Mouse (Mus musculus) gastrocnemius, postnatal 25 days (tissue): ENCODE data around the gene Uap1l1. TPM values are rescaled to one million over a fixed set of nuclear protein-coding genes. Genes with fewer than 3 reads are reported as not detected.
A peak's percentile ranks its signal among the peaks of the same experiment; 100 is the strongest.

Source experiments
- DNase-seq: peaks from one replicate; pipeline ENCODE4 v3.0.0; 2022
- total RNA-seq, 2 experiments: library from RNA; stranded (reverse); gene quantifications; 1 replicate in 1 of 2; 2 replicates in 1 of 2; pipeline ENCODE4 v1.2.3; 2021

The Uap1l1 gene
- total RNA-seq, 2 experiments from 2014 or later: 2.8 to 4.6 TPM

DNA sequence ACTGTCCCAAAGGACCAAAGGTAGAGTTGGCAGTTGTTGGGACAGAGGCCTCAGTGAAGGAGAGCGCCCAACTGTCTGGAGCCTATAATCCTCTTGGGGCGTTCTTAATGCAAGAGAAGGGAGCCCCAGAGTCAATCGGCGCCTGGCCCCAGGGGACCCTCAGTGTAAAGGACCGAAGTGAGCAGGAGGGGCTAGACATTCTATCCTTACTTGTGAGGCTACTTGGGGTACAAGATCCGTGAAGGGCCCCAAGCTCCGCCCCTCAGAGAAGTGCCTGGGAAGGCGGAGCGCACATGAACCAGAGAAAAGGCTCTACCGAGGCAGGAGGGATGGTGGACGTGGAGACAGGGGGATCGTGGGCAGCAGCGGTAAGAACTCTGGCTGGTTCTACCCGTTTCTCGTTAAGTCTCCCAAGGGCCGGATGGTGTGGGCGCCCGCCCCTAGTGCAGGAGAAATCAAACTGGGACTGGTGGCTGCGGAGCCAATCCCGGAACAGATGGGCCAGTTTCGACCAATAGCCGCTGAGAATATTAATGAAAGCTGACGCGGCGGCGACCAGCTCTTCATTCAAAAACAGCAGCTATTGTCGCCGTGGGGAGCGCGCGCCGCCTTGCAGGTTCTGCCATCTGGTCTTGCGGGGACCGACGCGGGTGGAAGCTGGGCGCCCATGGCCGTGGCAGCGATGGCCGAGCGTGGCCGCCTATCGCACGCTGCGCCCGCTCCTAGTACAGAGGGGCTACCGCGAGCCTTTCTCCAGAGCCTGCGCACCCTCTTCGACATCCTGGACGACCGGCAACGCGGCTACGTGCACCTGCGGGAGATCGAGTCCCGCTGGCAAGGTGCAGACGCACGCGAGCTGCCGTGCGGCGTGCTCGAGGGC lies 6.5 kb upstream of the Uap1l1 start, which contains the start of gene Sapcd2:
Sapcd2 (plus strand) TSS at position 558 of the 880 bp plus-strand sequence.
- peak; percentile 81 for DNase-seq

GRCm38 (mm10) chr2:25369996-25370395 lies 4.5 kb upstream of the Uap1l1 start:
- no peak for DNase-seq

DNA sequence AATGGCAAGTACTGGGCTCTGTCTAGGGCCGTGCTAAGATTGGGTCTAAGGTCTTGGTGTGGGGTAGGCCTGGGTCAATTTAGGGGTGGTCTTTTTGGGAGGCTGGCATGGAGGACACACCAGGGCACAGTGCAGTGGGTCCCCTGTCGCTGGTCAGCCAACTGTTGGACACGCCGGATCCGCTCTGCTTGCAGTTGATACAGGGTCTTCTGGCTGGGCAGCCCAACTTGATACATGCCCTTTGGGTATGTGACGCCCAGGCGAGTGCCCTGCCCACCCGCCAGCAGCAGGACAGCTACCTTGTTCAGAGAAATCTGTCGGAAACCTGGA lies 756 bp downstream of the Uap1l1 start:
- no peak for DNase-seq

GRCm38 (mm10) chr2:25364313-25364712 lies 1.2 kb downstream of the Uap1l1 start:
- DNase-seq: no peak

DNA sequence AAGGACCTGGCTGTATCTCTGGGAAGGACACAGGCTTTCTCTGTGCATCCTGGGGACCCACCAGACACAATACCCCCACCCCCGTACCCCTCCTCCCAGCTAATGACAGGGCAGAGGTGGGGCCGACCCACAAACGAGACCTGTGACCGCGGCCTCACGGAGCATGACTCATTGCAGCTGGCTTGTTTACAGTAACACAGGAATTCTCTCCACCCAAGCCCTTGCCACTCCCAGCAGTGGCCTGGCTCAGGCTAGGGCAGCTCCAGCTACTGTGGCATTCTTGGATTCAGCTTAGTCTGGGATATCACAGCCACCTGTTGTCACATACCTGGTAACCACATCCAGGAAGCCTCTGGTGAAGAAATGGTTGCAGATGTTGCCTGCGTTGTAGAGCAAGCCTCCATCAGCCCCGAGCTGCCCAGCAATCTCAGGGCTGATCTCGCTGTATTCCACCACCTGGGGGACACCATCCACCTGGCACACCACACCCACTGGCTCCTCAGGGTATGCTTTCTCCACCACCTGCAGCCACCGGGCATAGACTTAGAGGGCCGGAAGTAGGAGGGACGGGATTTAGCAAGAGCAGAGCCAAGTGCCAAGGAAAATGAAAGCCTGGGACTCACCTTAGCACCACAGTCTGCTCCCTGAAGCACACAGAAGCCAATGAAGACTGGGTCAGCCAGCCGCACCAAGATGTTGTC lies 1.9 kb downstream of the Uap1l1 start:
- DNase-seq: no peak

GRCm38 (mm10) chr2:25359848-25360247 lies 5.6 kb downstream of the Uap1l1 start:
- no peak for DNase-seq

DNA sequence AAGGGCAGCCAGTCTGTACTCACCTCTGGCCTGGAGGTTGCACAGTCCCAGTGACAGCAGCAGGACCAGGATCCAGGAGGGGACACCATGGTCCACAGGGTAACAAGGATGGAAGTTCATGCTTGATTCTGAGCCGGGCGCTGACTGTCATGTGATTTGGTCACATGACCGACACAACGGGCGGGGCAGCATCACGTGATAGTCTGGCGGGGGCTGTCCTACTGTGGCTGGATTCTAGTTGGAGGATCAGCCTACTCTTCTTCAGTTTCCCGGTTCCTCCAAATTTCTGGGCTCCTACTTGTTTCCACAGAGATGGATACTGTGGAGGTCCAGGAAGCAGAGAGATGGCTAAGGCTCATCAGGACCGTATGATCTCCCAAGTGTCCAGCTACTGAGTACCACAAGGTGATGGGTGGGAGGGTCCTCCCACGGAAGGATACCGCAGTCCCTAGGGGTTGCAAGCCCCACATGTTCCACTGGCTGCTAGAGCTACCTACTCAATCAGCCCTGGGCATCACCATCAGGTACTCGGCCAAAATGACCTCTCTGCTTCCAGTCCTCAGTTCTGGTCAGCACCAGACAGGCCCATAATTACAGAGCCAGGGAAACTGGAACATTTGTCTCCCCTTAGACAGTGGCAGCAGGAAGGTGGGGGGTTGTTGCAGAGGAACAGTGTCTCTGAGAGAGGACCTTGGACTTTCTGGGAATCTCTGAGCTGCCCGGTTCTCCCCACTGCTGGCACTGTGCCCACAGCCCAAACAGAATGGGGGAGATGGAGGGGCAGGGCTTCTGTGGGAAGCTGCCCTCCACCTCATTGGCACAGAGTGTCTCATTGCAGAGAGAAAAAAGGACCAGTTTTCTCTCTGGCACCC lies 9.0 kb downstream of the Uap1l1 start, which contains the start of gene Dpp7:
Dpp7 (minus strand) TSS at position 152 of the 872 bp plus-strand sequence.
- peak; percentile 70 for DNase-seq

- DNase-seq: no peak
Measured at GRCm38 (mm10) chr2:25355419-25356066, 9.9 kb downstream of the Uap1l1 start.

- DNase-seq: no peak
Measured at GRCm38 (mm10) chr2:25354211-25354610, 11.3 kb downstream of the Uap1l1 start.

GRCm38 (mm10) chr2:25350701-25351100 lies 14.8 kb downstream of the Uap1l1 start:
- no peak for DNase-seq

GRCm38 (mm10) chr2:25349499-25349898 lies 16.0 kb downstream of the Uap1l1 start:
- no peak for DNase-seq

DNA sequence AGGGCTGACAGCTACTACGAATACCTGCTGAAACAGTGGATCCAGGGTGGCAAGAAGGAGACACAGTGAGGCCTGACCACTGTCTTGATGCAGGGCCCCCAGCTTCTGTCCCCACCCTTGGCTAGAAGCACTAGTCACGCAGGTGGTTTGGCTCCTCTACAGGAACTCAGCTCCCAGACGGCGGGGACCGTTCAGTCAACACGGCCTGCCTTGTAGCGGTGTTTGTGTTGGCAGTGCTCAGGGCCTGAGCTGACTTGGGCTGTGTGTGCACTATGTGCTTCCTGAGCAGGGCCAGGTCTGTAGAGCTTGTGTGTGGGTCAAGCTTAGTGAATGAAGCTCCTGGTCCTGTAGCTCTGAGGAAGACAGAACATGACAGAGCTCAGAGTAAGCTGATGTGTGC lies 17.3 kb downstream of the Uap1l1 start:
- DNase-seq: no peak

GRCm38 (mm10) chr2:25338303-25338702 lies 27.2 kb downstream of the Uap1l1 start:
- no peak for DNase-seq

GRCm38 (mm10) chr2:25333569-25333968 lies 31.9 kb downstream of the Uap1l1 start:
- no peak for DNase-seq

DNA sequence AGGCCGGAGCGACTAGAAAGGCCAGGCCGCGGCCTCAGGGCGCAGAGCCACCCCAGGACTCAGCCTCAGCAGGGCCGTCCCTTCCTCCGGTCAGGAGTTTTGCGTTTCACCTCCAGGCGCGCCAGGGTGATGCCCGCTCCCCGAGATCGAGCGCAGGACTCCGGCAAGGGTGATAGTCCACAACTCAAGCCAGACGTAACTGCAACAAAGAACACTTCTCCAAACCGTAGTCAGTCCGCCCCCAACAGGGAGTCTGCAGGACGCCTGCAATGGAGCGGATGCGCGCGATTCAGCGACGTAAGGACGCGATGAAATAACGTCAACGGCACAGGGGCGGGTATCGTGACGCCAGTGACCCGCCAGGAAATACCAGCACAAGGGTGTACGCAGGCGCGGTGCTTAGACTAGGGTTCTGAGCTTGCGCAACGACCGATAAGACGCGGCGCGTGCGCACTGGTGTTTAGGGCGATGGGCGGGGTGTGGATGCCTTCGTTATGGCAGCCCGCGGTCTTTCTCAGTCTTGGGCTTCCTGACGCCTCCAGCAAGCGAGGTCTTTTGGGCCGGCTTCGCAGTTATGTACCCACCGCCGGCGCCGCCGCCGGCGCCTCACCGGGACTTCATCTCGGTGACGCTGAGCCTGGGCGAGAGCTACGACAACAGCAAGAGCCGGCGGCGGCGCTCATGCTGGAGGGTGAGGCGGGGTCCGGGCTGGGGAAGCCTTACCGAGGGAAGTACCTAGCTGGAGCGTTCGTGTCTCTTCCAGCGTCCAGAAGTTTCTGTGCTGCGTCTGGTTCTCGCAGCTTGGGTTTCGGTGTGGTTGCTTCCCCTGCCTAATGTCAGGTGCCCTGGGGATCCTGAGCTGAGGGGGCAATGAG lies 33.0 kb downstream of the Uap1l1 start, which contains the start of gene Man1b1:
Man1b1 (plus strand) TSS at position 53 of the 875 bp plus-strand sequence.
- peak; percentile 97 for DNase-seq

DNA sequence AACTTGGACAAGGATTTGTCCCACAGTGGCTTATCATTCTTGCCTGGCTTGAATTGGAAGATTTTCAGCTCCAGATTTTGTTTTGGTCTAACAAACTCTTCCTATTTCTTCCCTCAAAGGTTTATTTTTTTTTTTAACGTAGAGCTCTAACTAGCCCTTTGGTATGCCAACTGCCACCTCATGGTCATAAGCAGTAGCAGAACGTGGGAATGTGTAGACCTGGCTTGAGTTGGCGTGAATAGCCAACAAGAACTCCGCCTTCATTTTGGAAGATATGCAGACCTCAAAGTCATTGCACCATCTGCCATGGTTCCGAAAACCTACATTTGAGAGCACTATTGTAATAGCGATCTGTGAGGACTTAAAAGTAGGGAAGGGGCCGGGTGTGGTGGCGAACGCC lies 34.0 kb downstream of the Uap1l1 start:
- no peak for DNase-seq

DNA sequence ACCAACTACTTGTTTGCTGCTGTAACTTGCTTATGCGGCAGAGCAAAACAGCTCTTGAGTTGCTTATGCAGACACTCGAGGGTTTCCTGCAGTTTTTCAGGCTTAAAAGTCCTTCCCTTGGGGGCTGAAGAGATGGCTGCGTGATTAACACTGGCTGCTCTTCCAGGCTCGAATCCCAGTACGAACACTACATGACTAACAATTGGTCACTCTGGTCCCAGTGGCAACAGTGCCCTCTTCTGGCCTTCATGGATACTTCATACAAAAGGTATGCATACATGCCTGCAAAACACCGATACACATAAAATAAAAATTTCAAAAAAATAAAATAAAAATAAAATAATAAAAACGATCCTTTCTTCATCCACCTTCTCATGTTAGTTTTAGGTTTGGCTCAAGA lies 37.0 kb downstream of the Uap1l1 start:
- DNase-seq: no peak

- no peak for DNase-seq
Measured at GRCm38 (mm10) chr2:25326036-25326435, 39.4 kb downstream of the Uap1l1 start.

DNA sequence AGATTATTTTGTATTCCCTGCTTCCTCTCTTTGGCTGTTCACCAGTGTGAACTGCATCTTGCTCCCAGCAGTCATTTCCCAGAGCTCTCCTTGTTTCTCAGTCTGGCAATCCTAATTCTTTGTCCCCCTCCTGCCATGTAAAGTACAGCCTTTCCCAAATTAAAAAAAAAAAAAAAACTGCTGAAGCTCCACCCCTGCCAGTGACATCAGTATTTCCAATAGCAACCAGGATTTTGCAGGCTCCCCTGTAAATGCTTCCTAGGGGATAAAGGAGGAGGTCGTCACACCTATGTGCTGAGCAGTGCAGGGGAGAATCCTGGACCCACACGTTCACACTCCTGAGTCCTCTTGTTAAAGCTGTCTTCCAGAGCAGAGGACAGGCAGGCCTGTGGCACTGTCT lies 45.4 kb downstream of the Uap1l1 start:
- no peak for DNase-seq

DNA sequence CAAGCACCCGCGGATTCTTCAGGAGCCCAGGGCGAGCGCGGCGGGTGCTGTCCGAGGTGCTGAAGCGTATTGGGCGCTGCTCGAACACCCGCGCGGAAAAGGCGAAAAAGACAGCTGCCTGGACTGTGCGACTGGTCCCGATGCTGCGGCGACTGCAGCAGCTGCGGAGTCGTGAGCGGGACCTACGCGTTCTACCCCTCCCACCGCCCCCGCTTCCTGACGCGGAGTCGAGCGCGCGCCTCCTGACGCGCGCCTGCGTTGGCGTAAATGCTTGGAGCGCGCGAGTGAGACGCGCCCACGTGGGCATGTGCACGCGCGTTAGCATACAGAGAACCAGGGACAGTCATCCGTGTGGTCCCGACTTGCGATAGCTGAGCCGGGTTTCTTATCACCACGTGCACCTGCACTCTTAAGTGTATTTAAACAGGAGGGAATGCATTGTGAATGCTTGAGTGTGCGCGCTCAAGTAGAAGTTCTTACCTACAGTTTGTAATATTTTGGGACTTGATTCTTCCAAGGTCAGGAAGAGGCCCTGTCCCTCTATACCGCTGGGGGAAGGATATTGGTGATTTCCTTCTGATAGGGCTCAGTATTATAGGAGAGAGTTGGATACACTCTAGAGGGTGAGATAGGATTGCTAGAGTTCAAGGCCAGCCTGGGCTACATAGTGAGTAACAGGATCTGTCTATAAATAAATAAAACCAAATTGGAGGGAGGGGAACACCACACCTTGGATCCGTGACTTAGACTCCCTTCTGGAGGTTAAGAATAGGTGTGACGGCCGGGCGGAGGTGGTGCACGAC lies 46.3 kb downstream of the Uap1l1 start, which contains the start of gene Grin1:
Grin1 (minus strand) TSS at position 217 of the 803 bp plus-strand sequence.
- peak; percentile 21 for DNase-seq
